Comparison of ENCODE assay signal across 8 mouse cellular contexts in genomic region chr11:101086756-101087681, GRCm38 (mm10). TPM values are rescaled to one million over a fixed set of nuclear protein-coding genes. Genes with fewer than 3 reads are reported as not detected.
DNase-seq lines count a peak whose midpoint lies in the region; ATAC-seq and TF ChIP-seq lines count a peak whose summit lies in the region.

TSS of gene Mlx (plus strand) at chr11:101087277.

- ATAC-seq in embryonic facial prominence, embryonic 13.5 days (ENCODE audit: insufficient number of reproducible peaks, insufficient read depth, low FRiP score, low TSS enrichment, low read depth): peak; percentile 76
- peak; percentile 85 for ATAC-seq in limb, embryonic 13.5 days (ENCODE audit: low FRiP score, low read depth)
- ATAC-seq in midbrain, embryonic 16.5 days: peak; percentile 83

- no peaks in the 10 kb centered on the region for H3K79me2 ChIP-seq in heart, adult 2 months (replicated peaks; ENCODE audit: control insufficient read depth, insufficient read depth, low read length)

- TF ChIP-seq CTCF in heart, adult 2 months (IDR thresholded peaks at IDR 0.05): no peak

- peak within 1 kb of the TSS; percentile 96 for H3K4me2 ChIP-seq in embryonic facial prominence, embryonic 13.5 days
- peak within 1 kb of the TSS; percentile 97 for H3K4me2 ChIP-seq in limb, embryonic 13.5 days (replicated peaks)
- H3K4me2 ChIP-seq in midbrain, embryonic 16.5 days (ENCODE audit: low read length): peak within 1 kb of the TSS; percentile 99

- H3K9ac ChIP-seq in embryonic facial prominence, embryonic 13.5 days: peak within 1 kb of the TSS; percentile 88
- peak within 1 kb of the TSS; percentile 72 for H3K9ac ChIP-seq in heart, adult 2 months (ENCODE audit: low read depth, low read length)
- peak within 1 kb of the TSS; percentile 85 for H3K9ac ChIP-seq in limb, embryonic 13.5 days
- peak within 1 kb of the TSS; percentile 94 for H3K9ac ChIP-seq in midbrain, embryonic 16.5 days (ENCODE audit: low read depth, low read length)

- no peaks in the 10 kb centered on the region for H3K27me3 ChIP-seq in embryonic facial prominence, embryonic 13.5 days
- no peaks in the 10 kb centered on the region for H3K27me3 ChIP-seq in heart, adult 2 months (ENCODE audit: control insufficient read depth, insufficient read depth, low read length)
- no peaks in the 10 kb centered on the region for H3K27me3 ChIP-seq in limb, embryonic 13.5 days
- no peaks in the 10 kb centered on the region for H3K27me3 ChIP-seq in midbrain, embryonic 16.5 days (ENCODE audit: control insufficient read depth, insufficient read depth, low read depth, low read length)

- intact Hi-C loops in heart, adult 2 months (cut with DNase I): loop anchor here (2.0 to 5.0 kb wide), 2 partner anchors 32 to 355 kb away; partner anchors contain the start of genes Retreg3, Rpl27 and Tubg1

- H3K36me3 ChIP-seq in embryonic facial prominence, embryonic 13.5 days: peaks cover 55% of the 10 kb centered on the region
- no peaks in the 10 kb centered on the region for H3K36me3 ChIP-seq in heart, adult 2 months (ENCODE audit: control insufficient read depth, insufficient read depth, low read length)
- peaks cover 51% of the 10 kb centered on the region for H3K36me3 ChIP-seq in limb, embryonic 13.5 days
- peaks cover 29% of the 10 kb centered on the region for H3K36me3 ChIP-seq in midbrain, embryonic 16.5 days (ENCODE audit: control insufficient read depth, insufficient read depth, low read length)

- WGBS in embryonic facial prominence, embryonic 13.5 days: 2% methylated on average over 52 of the region's 52 CpGs
- WGBS in heart, adult 2 months: 2% methylated on average over 52 of the region's 52 CpGs
- 1% methylated on average over 52 of the region's 52 CpGs for WGBS in limb, embryonic 13.5 days
- WGBS in midbrain, embryonic 16.5 days: 1% methylated on average over 51 of the region's 52 CpGs

- no peaks in the 10 kb centered on the region for H3K9me3 ChIP-seq in embryonic facial prominence, embryonic 13.5 days
- no peaks in the 10 kb centered on the region for H3K9me3 ChIP-seq in limb, embryonic 13.5 days
- H3K9me3 ChIP-seq in midbrain, embryonic 16.5 days (replicated peaks; ENCODE audit: control insufficient read depth, low read length, poor library complexity, severe bottlenecking): no peaks in the 10 kb centered on the region

- peak within 1 kb of the TSS; percentile 83 for H3K4me3 ChIP-seq in embryonic facial prominence, embryonic 13.5 days
- peak within 1 kb of the TSS; percentile 72 for H3K4me3 ChIP-seq in heart, adult 2 months
- H3K4me3 ChIP-seq in limb, embryonic 13.5 days: peak within 1 kb of the TSS; percentile 83
- H3K4me3 ChIP-seq in midbrain, embryonic 16.5 days (ENCODE audit: low read depth, low read length): peak within 1 kb of the TSS; percentile 86

- peak; percentile 89 for TF ChIP-seq POLR2A in heart, adult 2 months (IDR thresholded peaks at IDR 0.05; ENCODE audit: insufficient read depth, low read depth, low read length)

- peak; percentile 76 for TF ChIP-seq EP300 in heart, adult 2 months (IDR thresholded peaks at IDR 0.05; ENCODE audit: insufficient read depth, low read depth, low read length)

- peak within 1 kb of the TSS; percentile 79 for H3K27ac ChIP-seq in embryonic facial prominence, embryonic 13.5 days
- peak within 1 kb of the TSS; percentile 91 for H3K27ac ChIP-seq in heart, adult 2 months
- peak within 1 kb of the TSS; percentile 82 for H3K27ac ChIP-seq in limb, embryonic 13.5 days
- H3K27ac ChIP-seq in midbrain, embryonic 16.5 days (ENCODE audit: low read length): peak within 1 kb of the TSS; percentile 80

- peaks cover 30% of the 10 kb centered on the region for H3K4me1 ChIP-seq in embryonic facial prominence, embryonic 13.5 days
- H3K4me1 ChIP-seq in heart, adult 2 months (ENCODE audit: control insufficient read depth, insufficient read depth, low read length): peaks cover 13% of the 10 kb centered on the region
- H3K4me1 ChIP-seq in limb, embryonic 13.5 days: peaks cover 36% of the 10 kb centered on the region
- H3K4me1 ChIP-seq in midbrain, embryonic 16.5 days (ENCODE audit: control insufficient read depth, insufficient read depth, low read length): peaks cover 32% of the 10 kb centered on the region

- peak; percentile 82 for DNase-seq in 3134 (ENCODE audit: extremely low read depth, insufficient read length, low spot score)
- DNase-seq in adrenal gland, postnatal 36 days: peak; percentile 94
- DNase-seq in heart, adult 2 months: peak; percentile 88 to 93
- peak; percentile 92 to 93 for DNase-seq in kidney, adult 8-10 months
- DNase-seq in spleen, postnatal 10 days (ENCODE audit: low spot score in 2 of 2): peak; percentile 77 to 92

RNA-seq across cellular contexts. Expression of gene Mlx, which starts in this region (rescaled TPM):
- 10 to 100 TPM; 50.1 to 63.1 TPM for total RNA-seq in adrenal gland, postnatal 36 days (2021)
- 46.8 and 50.9 TPM in 2 replicates for polyA plus RNA-seq in embryonic facial prominence, embryonic 13.5 days (2015; fragmentation: Nextera tagmentation; extraction: Ambion mirVana)
- 10 to 100 TPM; 18.1 to 21.3 TPM for total RNA-seq in heart, adult 2 months (2021)
- polyA plus RNA-seq in heart, adult 2 months (2012; rRNA removed): 23.0 and 45.2 TPM in 2 replicates
- 44.1 and 50.5 TPM in 2 replicates for polyA plus RNA-seq in limb, embryonic 13.5 days (2015; fragmentation: Nextera tagmentation; extraction: Ambion mirVana)
- polyA plus RNA-seq in midbrain, embryonic 16.5 days (2015; fragmentation: Nextera tagmentation; extraction: Ambion mirVana): 93.8 and 96.5 TPM in 2 replicates

Comparison
In these comparisons a context has a peak if more than half of its experiments do, and no peak if none do; other contexts are left out.
1. Peak in every context shown above with its lines: DNase-seq, ATAC-seq, H3K4me3 ChIP-seq and H3K27ac ChIP-seq.